ENCODE assay signal across 8 mouse cellular contexts in the genomic region with DNA sequence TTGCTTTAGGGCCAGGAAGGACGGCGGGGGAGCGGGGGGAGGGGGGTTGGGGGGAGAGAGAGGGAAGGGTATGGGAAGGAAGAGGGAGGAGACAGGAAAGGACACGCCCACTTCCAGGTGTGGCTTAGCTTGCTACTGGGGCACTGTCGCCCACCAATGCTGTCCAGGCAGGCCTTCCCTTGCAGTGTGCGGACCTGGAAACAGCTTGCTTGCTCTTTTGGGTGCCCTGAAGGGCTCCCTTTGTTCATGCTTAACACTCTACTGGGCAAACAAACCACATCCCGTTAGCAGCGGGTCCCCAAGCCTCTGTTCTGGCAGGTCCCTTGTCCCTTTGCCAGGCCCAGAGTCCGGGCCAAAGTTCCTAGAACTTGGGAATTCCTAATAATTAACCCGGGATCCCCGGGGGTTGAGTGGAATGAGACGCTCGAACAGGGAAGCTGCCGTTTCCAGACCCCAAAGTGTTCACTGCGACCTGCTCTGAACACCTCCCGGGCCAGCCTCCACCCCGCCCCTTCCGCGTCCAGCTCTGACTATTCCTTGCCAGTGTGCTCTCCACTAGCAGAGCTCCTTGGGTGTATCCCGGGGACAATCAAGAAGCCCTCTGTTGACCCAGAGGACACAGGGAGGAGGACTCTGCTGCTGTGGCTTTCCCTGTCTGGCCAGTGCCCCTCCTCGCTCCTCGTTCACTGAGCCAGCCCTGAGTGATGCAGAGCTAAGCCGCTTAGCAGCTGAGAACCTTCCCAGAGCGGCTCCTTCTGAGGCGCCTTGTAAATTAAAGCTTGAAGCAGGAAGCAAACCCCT. TPM values are rescaled to one million over a fixed set of nuclear protein-coding genes. Genes with fewer than 3 reads are reported as not detected.
A peak's percentile ranks its signal among the peaks of the same experiment; 100 is the strongest.
DNase-seq lines count a peak whose midpoint lies in the region; ATAC-seq lines count a peak whose summit lies in the region.

No protein-coding gene starts in this region.

- WGBS in heart, embryonic 10.5 days = 5% methylated on average over 24 of the region's 25 CpGs
- 3% methylated on average over 25 of the region's 25 CpGs for WGBS in embryonic facial prominence, embryonic 12.5 days
- 7% methylated on average over 25 of the region's 25 CpGs for WGBS in hindbrain, embryonic 16.5 days
- 5% methylated on average over 24 of the region's 25 CpGs for WGBS in liver, embryonic 11.5 days

- peak overlapping the region; percentile 51 for H3K4me2 ChIP-seq in embryonic facial prominence, embryonic 12.5 days (replicated peaks)
- peak overlapping the region; percentile 49 for H3K4me2 ChIP-seq in hindbrain, embryonic 16.5 days (ENCODE audit: low read length)
- H3K4me2 ChIP-seq in liver, embryonic 11.5 days = peak overlapping the region; percentile 68

- H3K9me3 ChIP-seq in heart, embryonic 10.5 days = no peaks in the 10 kb centered on the region
- no peaks in the 10 kb centered on the region for H3K9me3 ChIP-seq in embryonic facial prominence, embryonic 12.5 days
- H3K9me3 ChIP-seq in hindbrain, embryonic 16.5 days (ENCODE audit: control insufficient read depth, low read length) = no peaks in the 10 kb centered on the region
- H3K9me3 ChIP-seq in liver, embryonic 11.5 days (ENCODE audit: control insufficient read depth, low read length) = no peaks in the 10 kb centered on the region

- H3K36me3 ChIP-seq in heart, embryonic 10.5 days = no peaks in the 10 kb centered on the region
- no peaks in the 10 kb centered on the region for H3K36me3 ChIP-seq in embryonic facial prominence, embryonic 12.5 days
- H3K36me3 ChIP-seq in hindbrain, embryonic 16.5 days (ENCODE audit: control insufficient read depth, insufficient read depth, low read length) = no peaks in the 10 kb centered on the region
- no peaks in the 10 kb centered on the region for H3K36me3 ChIP-seq in liver, embryonic 11.5 days (ENCODE audit: control insufficient read depth, insufficient read depth, low read length)

- H3K4me1 ChIP-seq in heart, embryonic 10.5 days = peaks cover 61% of the 10 kb centered on the region
- peaks cover 41% of the 10 kb centered on the region for H3K4me1 ChIP-seq in embryonic facial prominence, embryonic 12.5 days
- peaks cover 18% of the 10 kb centered on the region for H3K4me1 ChIP-seq in hindbrain, embryonic 16.5 days (ENCODE audit: control insufficient read depth, insufficient read depth, low read depth, low read length)
- H3K4me1 ChIP-seq in liver, embryonic 11.5 days (replicated peaks; ENCODE audit: control insufficient read depth, insufficient read depth, low read length) = peaks cover 29% of the 10 kb centered on the region

- H3K27ac ChIP-seq in heart, embryonic 10.5 days = peak overlapping the region; percentile 80
- H3K27ac ChIP-seq in embryonic facial prominence, embryonic 12.5 days = peak overlapping the region; percentile 69
- no peak overlapping the region for H3K27ac ChIP-seq in hindbrain, embryonic 16.5 days (ENCODE audit: low read depth, low read length)
- peak overlapping the region; percentile 62 for H3K27ac ChIP-seq in liver, embryonic 11.5 days (ENCODE audit: low read depth, low read length)

- peak overlapping the region; percentile 51 for H3K4me3 ChIP-seq in heart, embryonic 10.5 days
- peak overlapping the region; percentile 15; the same call in 1 of the 2 replicates for H3K4me3 ChIP-seq in embryonic facial prominence, embryonic 12.5 days
- H3K4me3 ChIP-seq in hindbrain, embryonic 16.5 days (ENCODE audit: low read length) = peak overlapping the region; percentile 16; the same call in 1 of the 2 replicates
- peak overlapping the region; percentile 25 for H3K4me3 ChIP-seq in liver, embryonic 11.5 days (ENCODE audit: low read depth, low read length)

- peak overlapping the region; percentile 45 for H3K9ac ChIP-seq in embryonic facial prominence, embryonic 12.5 days
- peak overlapping the region; percentile 43 for H3K9ac ChIP-seq in hindbrain, embryonic 16.5 days (ENCODE audit: low read depth, low read length)
- 0 out of 2 replicates have a peak overlapping the region, but pooled peaks have one; percentile 7 for H3K9ac ChIP-seq in liver, embryonic 11.5 days (ENCODE audit: low read depth, low read length)

- peaks cover 8% of the 10 kb centered on the region; the same call in 1 of the 2 replicates for H3K27me3 ChIP-seq in heart, embryonic 10.5 days (ENCODE audit: insufficient read depth, poor library complexity, severe bottlenecking)
- 0 out of 2 replicates have a peak, but pooled peaks cover 3% of the 10 kb centered on the region for H3K27me3 ChIP-seq in embryonic facial prominence, embryonic 12.5 days
- no peaks in the 10 kb centered on the region for H3K27me3 ChIP-seq in hindbrain, embryonic 16.5 days (replicated peaks; ENCODE audit: control insufficient read depth, insufficient read depth, low read length)
- peaks cover 11% of the 10 kb centered on the region for H3K27me3 ChIP-seq in liver, embryonic 11.5 days (replicated peaks; ENCODE audit: control insufficient read depth, insufficient read depth, low read length)

- ATAC-seq in embryonic facial prominence, embryonic 12.5 days (ENCODE audit: insufficient number of reproducible peaks, insufficient read depth, low FRiP score, low TSS enrichment) = peak; percentile 49; the same call in 1 of the 2 replicates
- ATAC-seq in hindbrain, embryonic 16.5 days = no peak; the same call in 1 of the 2 replicates
- ATAC-seq in liver, embryonic 11.5 days (replicated peaks; ENCODE audit: low FRiP score) = no peak

- no peak for DNase-seq in heart, embryonic 10.5 days (ENCODE audit: low spot score)
- no peak for DNase-seq in heart, adult 9 months (ENCODE audit: low spot score in 2 of 2)
- DNase-seq in liver, embryonic 11.5 days (ENCODE audit: low spot score) = peak; percentile 57
- peak; percentile 26 to 31 for DNase-seq in natural killer cell, adult 2 months (ENCODE audit: low spot score in 2 of 2)
- no peak for DNase-seq in frontal cortex, postnatal 10 days (ENCODE audit: low spot score in 2 of 2)
- no peak for DNase-seq in gastrocnemius, adult 8-10 months (ENCODE audit: low spot score in 2 of 2)

RNA-seq across cellular contexts. Expression of gene Adnp, which starts 47.8 kb away (rescaled TPM):
- polyA plus RNA-seq in heart, embryonic 10.5 days (2016; fragmentation: Nextera tagmentation; extraction: Ambion mirVana) = 2.2 and 2.5 TPM in 2 replicates
- 10.9 and 20.4 TPM in 2 replicates for polyA plus RNA-seq in embryonic facial prominence, embryonic 12.5 days (2016; fragmentation: Nextera tagmentation; extraction: Ambion mirVana)
- 2.1 and 2.3 TPM in 2 replicates for polyA plus RNA-seq in hindbrain, embryonic 16.5 days (2015; fragmentation: Nextera tagmentation; extraction: Ambion mirVana)
- 4.2 and 5.3 TPM in 2 replicates for polyA plus RNA-seq in liver, embryonic 11.5 days (2014; fragmentation: Nextera tagmentation; extraction: Ambion mirVana)
- total RNA-seq in gastrocnemius, adult 8-10 months (2022) = 10 to 100 TPM in 3 of 4 experiments, 1 to 10 TPM in 1; 7.4 to 16.6 (median 13.8) TPM

Comparison
In these comparisons a context has a peak if more than half of its experiments do, and no peak if none do; other contexts are left out.
1. DNase-seq: peak in liver, embryonic 11.5 days (single experiment) and natural killer cell, adult 2 months (2 of 2); none in heart, embryonic 10.5 days (single experiment), heart, adult 9 months (0 of 2), frontal cortex, postnatal 10 days (0 of 2) and gastrocnemius, adult 8-10 months (0 of 2).
2. Peak in every context shown above with its lines, with median percentiles within 50 percentile points of each other: H3K4me3 ChIP-seq, H3K4me2 ChIP-seq and H3K9ac ChIP-seq.